Mouse (Mus musculus): ENCODE data around the gene Thsd7a.

Thsd7a gene

GRCm38 (mm10) chr6:12393574-12394380 lies 355.4 kb downstream of the Thsd7a start:
- DNase-seq (ENCODE audit: low read depth, low spot score), result no peak

GRCm38 (mm10) chr6:12386731-12387130 lies 362.5 kb downstream of the Thsd7a start:
- DNase-seq (ENCODE audit: low read depth, low spot score), result no peak

- DNase-seq (ENCODE audit: low read depth, low spot score), result no peak
Measured at GRCm38 (mm10) chr6:12385591-12385990, 363.6 kb downstream of the Thsd7a start.

- no peak for DNase-seq (ENCODE audit: low read depth, low spot score)
Measured at GRCm38 (mm10) chr6:12381136-12381778, 368.0 kb downstream of the Thsd7a start.

GRCm38 (mm10) chr6:12380717-12381116 lies 368.5 kb downstream of the Thsd7a start:
- no peak for DNase-seq (ENCODE audit: low read depth, low spot score)

GRCm38 (mm10) chr6:12358737-12359136 lies 390.5 kb downstream of the Thsd7a start:
- no peak for DNase-seq (ENCODE audit: low read depth, low spot score)

GRCm38 (mm10) chr6:12353573-12353972 lies 395.6 kb downstream of the Thsd7a start:
- no peak for DNase-seq (ENCODE audit: low read depth, low spot score)

- DNase-seq (ENCODE audit: low read depth, low spot score), result no peak
Measured at GRCm38 (mm10) chr6:12352165-12352719, 397.0 kb downstream of the Thsd7a start.

GRCm38 (mm10) chr6:12350753-12351152 lies 398.5 kb downstream of the Thsd7a start:
- DNase-seq (ENCODE audit: low read depth, low spot score), result peak; percentile 22

GRCm38 (mm10) chr6:12349105-12349759 lies 400.0 kb downstream of the Thsd7a start:
- DNase-seq (ENCODE audit: low read depth, low spot score), result no peak

GRCm38 (mm10) chr6:12348667-12349066 lies 400.5 kb downstream of the Thsd7a start:
- DNase-seq (ENCODE audit: low read depth, low spot score), result no peak

GRCm38 (mm10) chr6:12336590-12337584 lies 412.3 kb downstream of the Thsd7a start:
- DNase-seq (ENCODE audit: low read depth, low spot score), result peak; percentile 11

GRCm38 (mm10) chr6:12315070-12315909 lies 433.9 kb downstream of the Thsd7a start:
- DNase-seq (ENCODE audit: low read depth, low spot score), result peak; percentile 25

GRCm38 (mm10) chr6:12307502-12307901 lies 441.7 kb downstream of the Thsd7a start:
- no peak for DNase-seq (ENCODE audit: low read depth, low spot score)

- no peak for DNase-seq (ENCODE audit: low read depth, low spot score)
Measured at GRCm38 (mm10) chr6:12262641-12263400, 486.4 kb downstream of the Thsd7a start.
